Mouse (Mus musculus): ENCODE results near the gene Ceacam16.

The Ceacam16 gene

DNA sequence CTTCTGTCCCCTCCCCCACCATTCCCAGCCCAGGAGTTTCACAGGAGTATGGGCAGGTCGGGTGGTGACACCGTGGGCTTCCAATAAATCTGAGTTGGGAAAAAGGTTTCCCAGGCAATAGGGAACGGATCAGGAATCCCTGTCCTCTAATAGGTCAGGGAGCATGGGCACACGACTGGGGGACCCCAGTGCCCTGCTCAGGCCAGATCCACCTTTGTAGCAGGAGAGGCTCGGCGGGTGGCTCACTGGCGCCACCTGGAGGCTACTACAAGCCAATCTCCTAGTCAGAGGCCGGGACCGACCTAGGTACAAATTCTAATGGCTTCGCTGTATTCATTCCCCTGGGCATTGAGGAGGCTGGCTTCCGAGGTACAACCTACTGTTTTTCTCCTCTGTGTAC is 17.5 kb downstream of the Ceacam16 start:
- no peak for DNase-seq (ENCODE audit: low read depth)

DNA sequence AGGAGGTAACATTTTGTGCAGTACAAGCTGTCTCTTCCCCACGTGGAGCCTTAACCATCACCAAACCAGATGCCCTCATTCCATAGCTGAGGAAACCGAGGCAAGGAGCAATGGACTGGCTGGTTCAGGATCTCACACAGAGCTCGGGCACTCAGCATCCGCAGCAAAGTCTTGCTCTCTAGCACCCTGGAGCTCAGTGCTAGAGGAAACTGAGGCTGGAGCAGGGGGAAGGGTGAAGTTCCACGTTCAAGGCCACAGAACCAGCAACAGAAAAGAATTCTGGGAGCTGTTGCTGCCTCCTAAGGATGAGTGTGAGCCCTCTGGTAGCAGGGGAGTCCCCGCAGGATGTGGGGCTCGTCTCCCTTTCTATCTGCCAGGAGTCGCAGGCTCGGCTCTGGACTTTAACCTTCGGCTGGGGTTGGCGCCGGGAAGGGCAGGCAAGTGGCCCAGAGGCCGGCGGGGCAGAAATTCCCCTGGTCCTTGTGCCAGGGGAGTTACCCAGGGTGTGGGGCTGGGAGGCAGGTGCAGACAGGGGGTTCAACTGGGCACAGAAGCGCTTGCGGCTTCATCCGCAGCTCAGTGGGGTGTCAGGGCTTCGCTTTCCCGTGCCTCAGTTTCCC is 18.1 kb downstream of the Ceacam16 start:
- DNase-seq (ENCODE audit: low read depth): no peak

DNA sequence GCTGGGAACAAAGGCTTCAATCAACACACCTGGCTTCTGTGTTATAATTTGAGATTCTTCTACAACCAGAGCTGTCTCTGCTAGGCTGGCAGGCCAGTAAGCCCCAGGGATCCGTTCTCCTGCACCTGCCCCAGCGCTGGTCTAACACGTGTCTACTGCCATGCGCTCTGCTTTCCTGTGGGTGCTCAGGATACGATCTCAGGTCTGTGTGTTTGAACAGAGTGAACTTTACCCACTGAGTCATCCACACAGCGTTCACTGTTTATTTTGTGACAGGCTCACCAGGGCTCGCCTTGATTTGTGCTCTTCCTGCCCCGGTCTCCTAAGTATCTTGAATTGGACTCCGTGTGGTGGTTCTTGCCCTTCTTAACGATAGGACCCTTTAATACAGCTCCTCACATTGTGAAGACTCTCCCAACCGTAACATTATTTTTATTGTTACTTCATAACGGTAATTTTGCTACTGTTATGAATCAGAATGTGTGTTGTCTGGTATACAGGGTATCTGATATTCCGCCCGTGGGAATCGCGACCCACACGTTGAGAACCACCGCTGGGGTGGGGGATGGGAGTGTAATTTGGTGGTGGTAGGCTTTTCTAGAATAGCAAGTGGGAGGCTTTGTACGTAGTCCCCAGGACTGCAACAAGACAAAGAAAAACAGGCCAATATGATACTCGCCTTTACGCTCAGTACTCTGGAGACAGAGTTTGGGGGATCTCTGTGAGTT is 19.2 kb downstream of the Ceacam16 start:
- no peak for DNase-seq (ENCODE audit: low read depth)

DNA sequence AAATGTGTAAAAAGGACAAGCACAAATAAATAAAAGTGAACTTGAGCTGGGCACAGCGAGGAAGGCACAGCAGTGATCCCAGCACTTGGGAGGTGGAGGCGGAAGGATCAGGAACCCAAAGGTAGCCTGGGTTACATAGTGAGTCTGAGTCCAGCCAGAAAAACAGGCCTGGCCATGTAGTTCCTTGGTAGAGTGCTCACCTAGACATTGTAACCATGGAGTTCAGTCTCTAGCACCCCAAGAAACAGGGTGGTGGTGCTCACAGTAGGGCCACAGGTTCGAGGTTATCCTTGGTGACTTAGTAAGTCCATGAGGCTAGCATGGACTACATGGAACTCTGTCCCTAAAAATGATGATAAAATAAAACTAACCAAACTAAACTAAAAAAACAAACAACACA is 20.2 kb downstream of the Ceacam16 start:
- DNase-seq (ENCODE audit: low read depth): no peak

DNA sequence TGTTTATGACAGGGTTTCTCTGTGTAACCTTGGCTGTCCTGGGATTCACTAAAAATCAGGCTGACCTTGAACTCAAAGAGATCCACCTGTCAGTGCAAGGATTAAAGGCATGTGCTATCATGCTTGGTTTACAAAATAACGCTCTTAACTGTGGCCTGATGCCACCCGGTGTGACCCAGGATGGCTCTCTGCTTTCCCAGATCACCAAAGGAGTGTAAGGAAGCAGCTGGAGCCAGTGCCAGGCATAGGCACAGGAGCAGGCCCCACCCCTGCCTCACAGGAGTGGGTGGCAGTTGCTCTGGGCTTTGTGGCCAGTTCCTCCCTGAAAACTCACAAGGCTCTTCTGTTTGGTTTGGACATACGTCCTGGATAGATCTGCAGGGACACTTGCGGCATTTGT is 20.7 kb downstream of the Ceacam16 start:
- no peak for DNase-seq (ENCODE audit: low read depth)

DNA sequence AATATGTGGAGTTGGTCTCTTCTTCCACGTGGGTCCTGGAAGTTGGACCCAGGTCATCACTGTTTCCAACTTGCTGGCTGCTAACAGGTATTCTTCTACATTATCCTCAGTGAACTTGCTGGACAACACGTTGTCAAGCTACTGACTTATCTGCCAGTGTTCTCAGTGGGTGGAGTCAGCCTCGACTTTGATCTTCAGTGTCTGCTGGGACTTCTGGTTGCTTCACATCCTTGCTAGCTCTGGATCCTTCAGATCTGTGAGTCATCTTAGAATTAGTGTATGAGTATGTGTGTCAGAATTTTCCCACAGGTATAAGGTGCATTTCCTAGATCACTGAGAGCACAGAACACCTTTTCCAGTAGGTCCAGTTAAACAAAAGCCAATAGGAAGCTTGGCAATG is 24.3 kb downstream of the Ceacam16 start:
- no peak for DNase-seq (ENCODE audit: low read depth)

DNA sequence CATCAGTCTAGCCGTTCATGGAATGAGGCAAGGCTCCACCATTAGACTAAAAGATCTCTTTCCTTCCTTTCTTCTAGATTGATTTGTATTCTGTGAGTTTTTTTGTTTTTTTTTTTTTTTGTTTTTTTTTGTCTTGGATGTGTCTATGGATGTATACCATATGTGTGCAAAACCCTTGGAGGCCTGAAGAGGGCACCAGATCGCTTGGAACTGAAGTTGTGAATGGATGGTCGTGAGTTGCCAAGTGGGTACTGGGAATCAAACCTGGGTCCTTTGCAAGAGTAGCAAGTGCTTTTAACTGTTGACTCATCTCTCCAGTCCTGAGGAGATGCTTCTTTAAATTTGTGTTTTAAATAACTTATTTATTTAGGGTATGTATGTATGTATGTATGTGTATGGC is 27.0 kb downstream of the Ceacam16 start:
- no peak for DNase-seq (ENCODE audit: low read depth)

DNA sequence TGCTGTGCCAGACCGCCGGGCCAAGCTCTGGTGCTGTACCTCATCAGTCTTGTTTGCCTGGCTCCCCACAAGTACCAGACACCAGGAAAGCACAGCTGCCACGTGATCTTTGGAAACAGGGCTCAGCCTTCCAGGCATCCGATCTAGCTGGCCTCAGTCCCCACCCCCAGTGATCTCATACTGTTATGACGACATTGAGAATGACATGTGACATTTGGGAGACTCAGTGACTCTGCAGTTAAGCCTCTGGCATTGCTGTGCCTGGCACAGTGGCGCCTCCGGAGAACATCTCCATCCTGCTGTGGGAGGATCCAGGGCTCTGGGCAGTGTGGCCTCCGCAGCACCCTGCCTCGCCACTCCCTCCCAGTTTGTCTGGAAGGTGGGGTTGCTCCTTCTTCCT is 29.3 kb downstream of the Ceacam16 start:
- no peak for DNase-seq (ENCODE audit: low read depth)

DNA sequence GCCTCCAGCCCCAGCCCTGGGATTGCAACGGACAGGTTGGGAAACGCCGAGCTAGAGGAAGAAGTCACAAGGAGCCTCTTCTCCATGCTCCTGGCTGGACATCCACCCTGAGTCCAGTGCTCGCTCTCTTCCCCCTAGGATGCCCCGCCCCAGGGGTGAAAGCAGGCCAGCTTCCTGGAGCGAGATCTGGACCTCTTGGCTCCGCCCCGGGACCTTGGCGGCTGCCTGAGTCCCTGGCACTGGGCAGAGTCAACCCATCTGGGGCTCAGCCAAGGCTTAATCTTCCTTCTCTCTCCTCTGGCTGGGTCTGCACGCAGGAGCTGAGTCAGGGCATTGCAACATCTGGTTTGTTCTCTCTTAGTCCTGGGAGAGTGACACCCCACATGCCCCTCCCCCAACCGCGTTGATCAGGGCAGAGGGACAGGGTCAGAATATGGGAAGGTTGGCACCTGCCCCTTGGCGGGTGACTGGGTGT is 30.4 kb downstream of the Ceacam16 start:
- no peak for DNase-seq (ENCODE audit: low read depth)

DNA sequence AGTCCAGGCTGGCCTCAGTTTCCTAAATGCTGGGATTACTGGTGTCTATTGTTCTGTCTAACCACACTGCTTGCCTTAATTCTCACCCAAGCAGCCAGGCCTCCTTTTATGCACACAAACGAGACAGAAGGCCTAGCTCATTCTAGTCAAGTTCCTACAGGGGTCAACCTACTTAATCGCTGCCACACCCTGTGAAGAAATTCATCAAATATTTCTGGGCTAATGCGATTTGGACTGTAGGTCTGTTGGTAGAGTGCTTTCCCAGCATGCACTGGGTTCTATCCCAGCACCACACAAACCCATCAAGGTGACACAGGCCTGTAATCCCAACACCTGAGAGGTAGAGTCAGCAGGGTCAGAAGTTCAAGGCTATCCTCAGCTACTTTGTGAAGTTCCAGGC is 31.4 kb downstream of the Ceacam16 start:
- no peak for DNase-seq (ENCODE audit: low read depth)

DNA sequence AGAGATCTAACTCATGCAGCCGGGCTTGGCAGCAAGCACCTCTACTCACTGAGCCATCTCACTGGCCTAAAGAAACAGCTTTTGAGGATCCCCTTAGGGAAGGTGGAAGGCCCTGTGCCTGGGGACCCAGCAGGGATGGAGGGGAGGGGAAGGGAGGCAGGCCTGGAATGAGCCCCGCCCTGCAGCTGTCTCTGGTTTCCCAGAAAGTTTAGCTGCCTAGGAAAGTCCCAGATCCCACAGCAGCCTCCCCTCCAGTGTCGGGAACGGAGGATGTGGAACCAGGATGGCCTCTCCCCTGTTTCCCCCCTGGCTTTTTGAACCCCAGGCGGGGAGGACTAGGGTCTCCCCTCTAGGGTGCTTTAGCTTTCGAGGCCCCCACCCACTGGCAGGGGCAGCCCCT is 34.3 kb downstream of the Ceacam16 start:
- DNase-seq (ENCODE audit: low read depth): no peak

DNA sequence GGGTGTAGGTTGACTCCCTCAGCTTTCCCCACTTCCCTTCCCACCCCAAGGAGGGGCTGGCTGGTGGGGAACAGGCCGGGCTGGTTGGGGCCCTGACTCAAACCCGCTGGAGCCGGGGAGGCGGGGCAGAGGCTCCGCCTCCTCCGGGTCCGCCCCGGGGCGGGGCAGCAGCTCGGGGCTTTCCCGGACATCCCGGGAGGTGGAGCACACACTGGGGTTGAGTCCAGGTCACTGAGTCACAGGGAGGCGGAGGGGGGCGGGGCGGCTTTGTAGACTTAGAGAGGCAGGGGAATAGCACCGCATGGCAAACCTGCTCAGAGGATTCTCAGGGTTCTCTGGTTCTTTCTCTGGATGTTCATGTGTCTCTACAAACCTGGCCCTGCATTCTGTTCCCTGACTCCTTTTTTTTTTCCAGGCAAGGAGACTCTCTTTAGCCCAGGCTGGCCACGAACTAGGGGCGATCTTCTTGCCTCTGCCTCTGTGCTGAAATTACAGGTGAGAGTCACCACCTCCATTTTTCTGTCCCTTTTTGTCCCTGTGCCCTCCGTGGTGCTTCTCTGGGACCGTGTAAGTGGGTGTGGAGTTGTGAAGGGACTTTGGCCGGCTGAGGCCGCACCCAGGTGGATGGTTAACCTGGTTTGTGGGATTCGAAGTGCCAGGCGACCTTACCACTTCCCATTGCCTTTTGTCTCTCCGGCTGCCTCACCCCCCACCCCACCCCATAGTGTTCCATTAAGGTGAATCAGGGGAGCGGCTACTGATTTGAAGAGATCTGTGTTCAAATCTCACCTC is 36.7 kb downstream of the Ceacam16 start:
- peak; percentile 75 for DNase-seq (ENCODE audit: low read depth)

DNA sequence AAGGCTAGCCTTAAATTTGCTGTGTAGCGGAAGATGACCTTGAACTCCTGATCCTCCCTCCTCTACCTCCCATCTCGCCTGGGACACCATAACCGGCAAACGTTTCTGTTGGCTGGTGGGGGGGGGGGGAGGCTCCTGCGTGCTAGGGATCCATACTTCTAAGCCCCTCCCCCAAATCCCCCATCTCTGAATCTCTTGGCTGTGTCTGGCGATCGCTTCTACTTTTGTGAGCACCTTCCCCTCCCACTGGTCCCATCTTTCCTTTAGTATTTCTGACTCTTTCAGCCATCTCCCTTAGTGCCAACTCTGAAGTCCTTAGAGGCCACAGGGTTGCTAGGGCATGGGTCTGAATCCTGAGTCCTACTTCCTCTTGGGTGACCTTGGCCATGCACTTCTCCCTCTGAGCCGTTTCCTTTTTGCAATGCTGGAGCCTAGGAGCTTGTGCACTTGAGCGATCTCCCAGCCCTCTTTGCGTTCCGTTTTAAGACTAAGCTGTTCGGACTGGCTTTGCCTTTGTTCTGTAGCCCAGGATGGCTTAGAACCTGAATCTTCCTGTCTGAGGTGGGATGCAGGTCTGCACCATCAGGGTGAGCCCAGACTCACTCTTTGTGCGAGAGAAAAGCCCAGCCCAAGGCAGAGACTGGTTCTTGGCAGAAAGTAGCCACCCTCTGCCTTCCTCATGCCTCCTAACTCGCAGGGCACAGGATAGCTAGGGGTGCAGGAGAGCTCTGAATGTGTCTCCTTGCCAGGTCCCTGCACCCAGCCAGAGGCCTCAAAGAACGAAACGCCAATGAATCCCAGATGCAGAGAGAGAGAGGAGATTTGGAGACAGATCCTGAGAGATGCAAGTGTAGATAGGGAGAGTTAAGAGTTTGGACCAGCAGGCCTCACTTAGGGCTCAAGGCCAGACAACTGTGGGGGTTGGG is 37.6 kb downstream of the Ceacam16 start:
- DNase-seq (ENCODE audit: low read depth): no peak

DNA sequence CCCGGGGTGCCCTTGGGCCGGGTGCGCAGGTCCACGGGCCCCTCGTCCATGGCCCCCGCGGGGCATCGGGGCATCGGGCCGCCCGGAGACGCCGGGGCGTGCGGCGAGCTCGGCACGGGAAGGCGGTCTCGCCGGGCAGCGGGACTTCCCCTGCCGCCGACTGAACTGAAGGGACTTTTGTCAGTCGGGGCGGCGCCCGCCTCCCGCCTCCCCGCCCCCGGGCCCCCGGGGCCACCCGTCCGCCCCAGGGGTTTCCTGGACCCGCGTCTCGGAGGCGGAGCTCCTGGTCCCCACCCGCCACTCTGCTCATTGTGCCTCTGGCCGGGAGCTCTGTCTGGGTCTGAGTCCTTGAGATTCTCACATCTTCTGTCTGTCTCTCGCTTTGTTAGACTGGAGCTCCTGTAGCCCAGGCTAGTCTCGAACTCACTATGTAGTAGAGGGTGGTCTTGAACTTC is 38.5 kb downstream of the Ceacam16 start, which contains the start of gene Bcl3:
Gene Bcl3 (minus strand): TSS at position 167 of the 455 bp plus-strand sequence.
- no peak for DNase-seq (ENCODE audit: low read depth)

DNA sequence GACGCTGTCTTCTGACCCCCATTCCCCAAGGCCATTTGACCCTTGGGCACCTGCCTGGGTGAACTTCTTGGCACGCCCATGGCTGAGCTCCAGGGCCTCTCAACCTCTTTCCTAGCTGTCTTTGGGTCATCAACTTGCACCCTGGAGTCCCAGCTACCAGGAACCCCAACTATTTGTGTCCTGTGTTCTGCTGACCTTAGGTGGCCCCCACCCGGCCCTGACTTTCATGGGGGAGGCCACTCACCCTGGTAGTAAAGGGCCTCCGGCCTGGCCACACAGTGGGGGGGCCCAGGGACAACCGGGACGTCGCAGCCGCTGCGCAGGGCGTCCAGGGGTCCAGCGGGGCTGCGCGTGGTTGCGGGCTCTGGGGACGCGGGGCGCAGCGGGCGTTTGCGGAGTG is 38.9 kb downstream of the Ceacam16 start:
- no peak for DNase-seq (ENCODE audit: low read depth)

DNA sequence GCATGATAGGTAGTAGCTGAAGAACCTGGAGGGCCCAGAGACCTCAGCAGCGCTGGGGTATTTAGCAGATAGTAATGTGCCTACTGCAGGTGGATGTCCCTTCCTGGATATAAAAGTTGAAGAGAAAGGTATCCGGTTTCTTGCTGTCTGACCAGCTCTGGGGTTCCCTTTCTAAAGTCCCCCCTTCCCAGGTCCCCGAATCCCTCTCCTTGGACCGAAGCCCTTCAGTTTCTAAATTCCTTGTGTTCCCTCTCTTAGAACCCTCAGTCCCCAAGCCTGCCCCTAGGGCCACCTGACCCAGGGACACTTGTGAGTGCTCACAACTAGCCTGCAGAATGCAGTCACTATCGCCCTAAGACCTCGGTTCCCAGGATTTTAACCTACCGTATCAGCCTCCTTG is 39.5 kb downstream of the Ceacam16 start:
- DNase-seq (ENCODE audit: low read depth): no peak

DNA sequence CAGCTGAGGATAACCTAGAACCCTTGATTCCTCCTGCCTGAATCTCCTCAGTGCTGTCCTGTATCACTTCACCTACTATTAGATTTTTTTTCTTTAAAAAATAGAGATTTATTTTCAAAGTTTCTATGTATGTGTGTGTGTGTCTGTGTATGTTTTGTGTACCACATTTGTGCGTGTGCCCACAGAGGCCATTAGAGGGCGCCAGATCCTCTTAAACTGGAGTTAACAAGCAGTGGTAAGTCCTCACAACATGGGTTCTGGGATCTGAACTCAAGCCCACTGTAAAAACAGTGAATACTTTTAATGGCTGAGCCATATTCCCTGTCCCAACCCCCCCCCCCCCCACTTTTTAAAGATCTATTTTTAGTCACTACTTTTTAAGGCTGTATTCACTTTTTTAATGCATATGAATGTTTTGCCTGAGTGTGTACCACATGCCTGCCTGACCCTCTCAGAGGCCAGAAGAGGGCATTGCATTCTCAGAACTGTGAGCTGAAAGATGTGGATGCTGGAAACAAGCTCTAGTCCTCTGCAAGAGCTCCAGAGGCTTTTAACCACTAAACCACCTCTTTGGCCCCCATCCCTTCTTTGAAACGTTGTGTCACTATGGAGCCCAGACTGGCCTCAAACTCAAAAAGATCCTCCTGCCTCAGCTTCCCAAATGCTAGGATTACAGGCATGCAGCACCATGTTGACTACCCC is 40.6 kb downstream of the Ceacam16 start:
- DNase-seq (ENCODE audit: low read depth): no peak

DNA sequence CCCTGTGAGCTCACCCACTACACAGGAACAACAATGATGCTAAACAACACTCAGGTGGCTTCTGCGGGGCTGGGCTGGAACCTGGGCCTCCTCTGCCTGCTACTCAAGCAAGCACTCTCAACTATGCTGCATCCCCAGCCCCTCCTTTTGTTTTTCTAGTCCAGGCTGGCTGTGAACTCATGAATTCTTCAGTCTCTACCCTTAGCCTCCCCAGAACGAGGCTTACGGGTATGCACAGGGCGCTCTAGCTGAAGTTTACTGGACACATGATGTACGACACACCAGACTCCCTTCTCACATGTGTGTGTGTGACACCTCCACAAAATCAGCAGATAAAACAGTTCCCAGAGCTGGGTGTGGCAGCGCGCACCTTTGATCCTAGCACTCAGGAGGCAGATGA is 42.2 kb downstream of the Ceacam16 start:
- DNase-seq (ENCODE audit: low read depth): no peak

DNA sequence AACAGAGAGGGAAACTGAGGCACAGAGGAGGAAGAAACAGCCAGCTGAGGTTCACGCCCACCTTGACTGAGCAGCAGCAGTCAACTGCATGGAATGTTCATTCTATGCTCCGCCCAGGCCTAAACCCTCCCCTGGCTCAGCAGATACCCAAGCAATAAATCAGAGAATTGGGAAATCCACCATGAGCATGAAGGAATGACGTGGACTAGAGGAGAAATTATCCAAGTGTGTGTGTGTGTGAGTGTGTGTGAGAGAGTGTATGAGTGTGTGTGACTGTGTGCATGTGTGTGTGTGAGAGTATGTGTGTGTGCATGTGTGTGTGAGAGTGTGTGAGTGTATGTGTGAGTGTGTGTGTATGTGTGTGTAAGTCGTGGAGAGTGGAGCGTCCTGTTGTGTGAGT is 42.7 kb downstream of the Ceacam16 start:
- no peak for DNase-seq (ENCODE audit: low read depth)

DNA sequence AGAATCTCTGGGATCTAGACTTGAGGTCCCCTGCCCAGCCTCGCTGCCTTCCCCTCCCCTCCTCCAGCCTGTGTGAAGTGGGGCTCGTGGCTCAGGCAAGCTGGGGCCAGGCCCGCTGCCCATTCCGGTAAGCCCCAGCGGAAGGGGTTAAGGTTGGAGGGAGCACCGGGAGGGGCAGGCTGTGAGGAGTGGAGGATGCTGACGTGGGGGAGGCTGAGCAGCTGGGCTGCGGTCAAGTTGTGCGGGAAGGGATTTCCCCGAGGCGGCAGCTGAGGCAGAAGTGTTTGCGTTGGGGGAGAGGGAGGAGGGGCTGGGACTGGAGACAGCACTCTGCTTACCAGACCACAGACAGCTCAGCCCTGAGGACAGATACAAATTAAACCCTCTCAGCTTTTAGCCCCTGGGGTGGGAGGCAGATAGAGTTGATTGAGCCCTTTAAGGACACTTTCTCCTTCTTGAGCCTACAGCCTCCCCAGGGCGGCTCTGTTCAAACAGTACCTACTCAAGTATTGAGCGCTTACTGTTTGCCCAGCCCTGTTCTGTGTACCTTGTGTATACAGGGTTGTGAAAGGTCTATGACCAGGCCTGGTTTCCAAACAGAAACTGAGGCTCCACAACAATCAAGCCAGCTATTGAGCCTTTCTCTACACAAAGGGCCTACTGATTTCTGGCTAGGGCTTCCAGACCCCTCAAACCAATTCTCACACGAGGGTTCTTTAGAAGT is 43.6 kb downstream of the Ceacam16 start:
- no peak for DNase-seq (ENCODE audit: low read depth)
